Mouse (Mus musculus): ENCODE data around the gene Acta2. TPM values are rescaled to one million over a fixed set of nuclear protein-coding genes. Genes with fewer than 3 reads are reported as not detected.

The Acta2 gene
- polyA plus RNA-seq (2015; fragmentation: Nextera tagmentation; extraction: Ambion mirVana): 19.8 and 22.0 TPM in 2 replicates

GRCm38 (mm10) chr19:34254880-34255681 lies at the start of gene Acta2:
TSS of gene Acta2 (minus strand) at chr19:34255590.
- Histone ChIP-seq H3K9me3 (replicated peaks) (no peaks in the 10 kb centered on the region), H3K4me3 (replicated peaks) (no peak within 1 kb of the TSS), H3K4me1 (replicated peaks) (no peaks in the 10 kb centered on the region), H3K27ac (replicated peaks) (no peak within 1 kb of the TSS), H3K36me3 (replicated peaks) (no peaks in the 10 kb centered on the region), H3K9ac (no peak within 1 kb of the TSS), H3K4me2 (peak within 1 kb of the TSS; percentile 40), H3K27me3 (no peaks in the 10 kb centered on the region)
- no peak for ATAC-seq (ENCODE audit: insufficient read depth)
- WGBS (ENCODE audit: insufficient replicate concordance): 56% methylated on average over 16 of the region's 16 CpGs

- no peak overlapping the region for H3K9ac ChIP-seq
- no peaks in the 10 kb centered on the region for H3K36me3 ChIP-seq (replicated peaks)
- H3K4me2 ChIP-seq: no peak overlapping the region
- H3K4me1 ChIP-seq (replicated peaks): no peaks in the 10 kb centered on the region
- H3K27ac ChIP-seq (replicated peaks): no peak overlapping the region
- no peaks in the 10 kb centered on the region for H3K9me3 ChIP-seq (replicated peaks)
- no peak overlapping the region for H3K4me3 ChIP-seq (replicated peaks)
- no peak for ATAC-seq (ENCODE audit: insufficient read depth)
- H3K27me3 ChIP-seq: no peaks in the 10 kb centered on the region
These were observed 49.5 kb upstream of the Acta2 start for GRCm38 (mm10) chr19:34304917-34305316.

GRCm38 (mm10) chr19:34300430-34300829 lies 45.0 kb upstream of the Acta2 start:
- Histone ChIP-seq H3K36me3 (replicated peaks) (no peaks in the 10 kb centered on the region), H3K9me3 (replicated peaks) (no peaks in the 10 kb centered on the region), H3K27me3 (no peaks in the 10 kb centered on the region), H3K4me2 (no peak overlapping the region), H3K9ac (no peak overlapping the region), H3K4me1 (replicated peaks) (no peaks in the 10 kb centered on the region), H3K4me3 (replicated peaks) (no peak overlapping the region), H3K27ac (replicated peaks) (no peak overlapping the region)
- 52% methylated on average over 2 of the region's 2 CpGs for WGBS (ENCODE audit: insufficient replicate concordance)
- ATAC-seq (ENCODE audit: insufficient read depth): no peak

DNA sequence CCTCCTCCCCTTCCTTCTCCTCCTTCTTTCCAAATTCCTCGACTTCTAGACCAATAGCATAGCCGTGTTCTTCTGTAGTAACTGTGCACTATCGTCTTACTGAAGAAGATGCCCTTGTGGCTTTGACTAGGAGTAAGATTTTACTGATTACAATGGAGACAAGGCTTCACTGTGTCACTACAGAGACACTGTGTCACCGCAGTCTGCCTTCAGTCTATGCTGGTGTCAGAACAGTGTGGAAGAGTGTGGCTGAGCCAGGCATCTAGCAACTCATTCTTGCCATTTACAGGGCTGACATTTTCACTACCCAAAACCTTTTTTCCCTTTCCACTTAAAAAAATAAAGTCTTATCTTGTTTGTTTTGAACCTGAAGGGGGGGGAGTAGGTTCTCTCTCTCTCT lies 43.8 kb upstream of the Acta2 start:
- Histone ChIP-seq H3K9me3 (replicated peaks) (no peaks in the 10 kb centered on the region), H3K4me1 (replicated peaks) (no peaks in the 10 kb centered on the region), H3K27me3 (no peaks in the 10 kb centered on the region), H3K4me2 (no peak overlapping the region), H3K36me3 (replicated peaks) (no peaks in the 10 kb centered on the region), H3K4me3 (replicated peaks) (no peak overlapping the region), H3K9ac (no peak overlapping the region), H3K27ac (replicated peaks) (no peak overlapping the region)
- WGBS (ENCODE audit: insufficient replicate concordance): 59% methylated on average over 4 of the region's 4 CpGs
- ATAC-seq (ENCODE audit: insufficient read depth): no peak

- WGBS (ENCODE audit: insufficient replicate concordance): 40% methylated on average over 1 of the region's 1 CpGs
- no peaks in the 10 kb centered on the region for H3K4me1 ChIP-seq (replicated peaks)
- ATAC-seq (ENCODE audit: insufficient read depth): no peak
These were observed 43.1 kb upstream of the Acta2 start for GRCm38 (mm10) chr19:34298531-34298930.

DNA sequence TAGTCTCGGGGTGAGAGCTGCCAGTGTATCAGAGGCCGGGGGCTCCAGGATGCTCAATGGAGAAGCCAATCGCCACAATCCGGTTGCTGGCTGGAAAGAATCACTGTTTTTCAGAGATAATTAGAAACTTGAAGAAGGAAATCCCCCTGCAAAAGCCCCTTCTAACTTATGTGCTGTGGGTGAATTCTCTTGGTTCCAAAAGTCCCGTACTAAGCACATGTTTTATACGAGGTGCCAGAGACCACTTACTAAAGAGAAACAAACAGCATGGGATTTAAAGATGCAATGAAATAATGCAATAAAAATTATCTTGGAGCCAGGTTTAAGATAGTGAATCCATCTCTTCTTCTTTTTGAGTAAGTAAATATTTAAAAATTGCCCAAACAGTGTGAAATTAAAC lies 40.1 kb upstream of the Acta2 start:
- 64% methylated on average over 6 of the region's 6 CpGs for WGBS (ENCODE audit: insufficient replicate concordance)
- H3K4me2 ChIP-seq: no peak overlapping the region

More at GRCm38 (mm10) chr19:34298531-34298930, 43.1 kb upstream of the Acta2 start:
- no peak overlapping the region for H3K27ac ChIP-seq (replicated peaks)
- H3K9me3 ChIP-seq (replicated peaks): no peaks in the 10 kb centered on the region
- H3K9ac ChIP-seq: no peak overlapping the region
- no peaks in the 10 kb centered on the region for H3K27me3 ChIP-seq
- no peak overlapping the region for H3K4me2 ChIP-seq
- no peak overlapping the region for H3K4me3 ChIP-seq (replicated peaks)
- H3K36me3 ChIP-seq (replicated peaks): no peaks in the 10 kb centered on the region

DNA sequence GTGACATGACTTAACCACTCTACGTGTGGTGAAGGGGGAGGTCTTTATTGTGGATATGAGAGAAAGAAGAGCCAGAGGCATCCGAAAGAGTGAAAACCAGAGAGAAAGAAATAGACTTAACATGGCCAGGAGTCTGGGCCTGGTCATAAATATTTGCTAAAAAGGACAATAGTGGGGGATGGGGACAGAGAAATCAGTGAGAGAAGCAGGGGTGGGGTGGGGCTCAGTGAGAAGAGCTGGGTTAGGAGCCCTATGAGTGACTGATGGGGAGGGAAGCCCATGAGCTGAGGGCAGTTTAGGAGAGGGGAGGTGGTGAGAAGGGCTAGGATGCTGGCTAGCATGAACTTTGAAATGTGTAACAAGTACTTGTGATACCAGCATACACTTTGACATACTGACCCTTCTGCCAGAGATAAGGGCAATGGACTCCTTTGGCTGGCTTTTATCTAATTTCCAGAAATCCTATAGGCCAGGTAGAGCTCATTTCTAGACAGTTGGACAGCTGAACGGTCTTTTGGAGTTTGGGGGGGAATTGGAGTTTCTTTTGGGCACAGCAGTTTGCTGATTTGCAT lies 38.1 kb upstream of the Acta2 start:
- no peaks in the 10 kb centered on the region for H3K36me3 ChIP-seq (replicated peaks)
- H3K9ac ChIP-seq: no peak overlapping the region
- WGBS (ENCODE audit: insufficient replicate concordance): 52% methylated on average over 3 of the region's 3 CpGs
- no peak overlapping the region for H3K4me3 ChIP-seq (replicated peaks)
- peaks cover 4% of the 10 kb centered on the region; the same call in 1 of the 2 replicates for H3K27me3 ChIP-seq
- H3K4me2 ChIP-seq: no peak overlapping the region
- no peak for ATAC-seq (ENCODE audit: insufficient read depth)
- no peaks in the 10 kb centered on the region for H3K9me3 ChIP-seq (replicated peaks)
- no peak overlapping the region for H3K27ac ChIP-seq (replicated peaks)
- H3K4me1 ChIP-seq (replicated peaks): no peaks in the 10 kb centered on the region; the same call in 1 of the 2 replicates

More for the DNA sequence above, 40.1 kb upstream of the Acta2 start:
- Histone ChIP-seq H3K9ac (no peak overlapping the region), H3K4me3 (replicated peaks) (no peak overlapping the region), H3K27ac (replicated peaks) (no peak overlapping the region), H3K9me3 (replicated peaks) (no peaks in the 10 kb centered on the region), H3K36me3 (replicated peaks) (no peaks in the 10 kb centered on the region), H3K27me3 (peaks cover 4% of the 10 kb centered on the region; the same call in 1 of the 2 replicates), H3K4me1 (replicated peaks) (no peaks in the 10 kb centered on the region)
- no peak for ATAC-seq (ENCODE audit: insufficient read depth)

DNA sequence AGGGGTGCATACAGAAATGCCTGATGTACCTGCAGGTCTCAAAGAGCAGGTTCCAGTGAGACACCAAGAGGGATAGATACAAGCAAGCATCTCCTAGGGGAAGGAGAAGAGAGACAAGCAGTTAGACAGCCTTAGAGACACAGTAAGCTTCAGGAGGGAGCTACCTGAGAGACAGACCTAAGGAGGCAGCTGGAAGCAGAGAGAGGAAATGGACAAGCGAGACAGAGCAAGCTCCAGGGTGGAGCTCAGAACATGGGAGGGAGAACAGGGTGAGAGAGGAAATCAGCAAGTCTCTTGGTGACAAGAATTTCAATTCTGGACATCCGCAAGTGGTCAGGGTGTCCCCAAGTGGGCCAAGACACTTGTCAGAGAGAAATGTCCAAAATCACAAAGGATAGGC lies 37.3 kb upstream of the Acta2 start:
- Histone ChIP-seq H3K9ac (no peak overlapping the region), H3K27me3 (peaks cover 4% of the 10 kb centered on the region; the same call in 1 of the 2 replicates), H3K4me1 (replicated peaks) (no peaks in the 10 kb centered on the region; the same call in 1 of the 2 replicates), H3K9me3 (replicated peaks) (no peaks in the 10 kb centered on the region), H3K27ac (replicated peaks) (no peak overlapping the region), H3K4me2 (no peak overlapping the region), H3K36me3 (replicated peaks) (no peaks in the 10 kb centered on the region), H3K4me3 (replicated peaks) (no peak overlapping the region)
- no peak for ATAC-seq (ENCODE audit: insufficient read depth)
- WGBS (ENCODE audit: insufficient replicate concordance): 65% methylated on average over 2 of the region's 2 CpGs

GRCm38 (mm10) chr19:34291956-34292355 lies 36.6 kb upstream of the Acta2 start:
- no peaks in the 10 kb centered on the region; the same call in 1 of the 2 replicates for H3K4me1 ChIP-seq (replicated peaks)
- H3K9ac ChIP-seq: no peak overlapping the region
- H3K4me3 ChIP-seq (replicated peaks): no peak overlapping the region
- no peaks in the 10 kb centered on the region for H3K9me3 ChIP-seq (replicated peaks)
- no peak for ATAC-seq (ENCODE audit: insufficient read depth)
- 59% methylated on average over 5 of the region's 5 CpGs for WGBS (ENCODE audit: insufficient replicate concordance)
- peaks cover 4% of the 10 kb centered on the region; the same call in 1 of the 2 replicates for H3K27me3 ChIP-seq
- H3K4me2 ChIP-seq: no peak overlapping the region
- H3K27ac ChIP-seq (replicated peaks): no peak overlapping the region
- H3K36me3 ChIP-seq (replicated peaks): no peaks in the 10 kb centered on the region

GRCm38 (mm10) chr19:34291379-34291778 lies 36.0 kb upstream of the Acta2 start:
- Histone ChIP-seq H3K27me3 (peaks cover 4% of the 10 kb centered on the region; the same call in 1 of the 2 replicates), H3K4me1 (replicated peaks) (no peaks in the 10 kb centered on the region; the same call in 1 of the 2 replicates), H3K9ac (no peak overlapping the region), H3K9me3 (replicated peaks) (no peaks in the 10 kb centered on the region), H3K36me3 (replicated peaks) (no peaks in the 10 kb centered on the region), H3K4me2 (peak overlapping the region; percentile 67), H3K27ac (replicated peaks) (no peak overlapping the region), H3K4me3 (replicated peaks) (peak overlapping the region; percentile 51)
- ATAC-seq (ENCODE audit: insufficient read depth): no peak
- WGBS (ENCODE audit: insufficient replicate concordance): 36% methylated on average over 8 of the region's 8 CpGs

GRCm38 (mm10) chr19:34290872-34291341 lies 35.5 kb upstream of the Acta2 start:
- no peaks in the 10 kb centered on the region for H3K9me3 ChIP-seq (replicated peaks)
- peak overlapping the region; percentile 67 for H3K4me2 ChIP-seq
- H3K36me3 ChIP-seq (replicated peaks): no peaks in the 10 kb centered on the region
- H3K27me3 ChIP-seq: peaks cover 4% of the 10 kb centered on the region; the same call in 1 of the 2 replicates
- H3K4me3 ChIP-seq (replicated peaks): peak overlapping the region; percentile 51
- H3K4me1 ChIP-seq (replicated peaks): no peaks in the 10 kb centered on the region; the same call in 1 of the 2 replicates
- H3K9ac ChIP-seq: no peak overlapping the region
- ATAC-seq (ENCODE audit: insufficient read depth): 0 out of 2 replicates have a peak, but pooled peaks have one; percentile 16
- 4% methylated on average over 15 of the region's 15 CpGs for WGBS (ENCODE audit: insufficient replicate concordance)
- H3K27ac ChIP-seq (replicated peaks): no peak overlapping the region

All from liver, embryonic 15.5 days (tissue).